Mouse (Mus musculus): ENCODE results near the gene Numbl.

- TF ChIP-seq CTCF (IDR thresholded peaks at IDR 0.05; ENCODE audit: low read depth), result no peak
- TF ChIP-seq EP300 (IDR thresholded peaks at IDR 0.05; ENCODE audit: low read depth), result no peak
These were observed 72.7 kb downstream of the Numbl start for GRCm38 (mm10) chr7:27330709-27331540.
